Mouse (Mus musculus): Measurements from ENCODE around the gene Nrcam.

- TF ChIP-seq POLR2A (IDR thresholded peaks at IDR 0.05; ENCODE audit: low read depth, low read length) (no peak), CTCF (IDR thresholded peaks at IDR 0.05; ENCODE audit: extremely low read depth, insufficient read length, insufficient replicate concordance, low read depth, low read length) (no peak)
Observed at GRCm38 (mm10) chr12:44617001-44617421, 288.3 kb downstream of the Nrcam start.

Data from small intestine, adult 2 months (tissue).